Mouse (Mus musculus) mammary gland, adult 2 months (tissue): ENCODE data around the gene Fam192a. TPM values are rescaled to one million over a fixed set of nuclear protein-coding genes. Genes with fewer than 3 reads are reported as not detected.

Source experiments
- polyA plus RNA-seq: library from polyadenylated mRNA; depleted of rRNA; stranded (reverse); fragments of >200 nt; gene quantifications from 2 replicates; pipeline ENCODE4 v1.2.3, GENCODE M21; 2012; ENCODE audit warnings: low replicate concordance; rRNA removed

The Fam192a gene
- 17.3 and 20.6 TPM in 2 replicates for polyA plus RNA-seq

GRCm38 (mm10) chr8:94601607-94602385 lies at the start of gene Fam192a, which contains the start of gene Rspry1:
Fam192a (minus strand) TSS chr8:94601997.
Rspry1 (plus strand) TSS chr8:94601937.

DNA sequence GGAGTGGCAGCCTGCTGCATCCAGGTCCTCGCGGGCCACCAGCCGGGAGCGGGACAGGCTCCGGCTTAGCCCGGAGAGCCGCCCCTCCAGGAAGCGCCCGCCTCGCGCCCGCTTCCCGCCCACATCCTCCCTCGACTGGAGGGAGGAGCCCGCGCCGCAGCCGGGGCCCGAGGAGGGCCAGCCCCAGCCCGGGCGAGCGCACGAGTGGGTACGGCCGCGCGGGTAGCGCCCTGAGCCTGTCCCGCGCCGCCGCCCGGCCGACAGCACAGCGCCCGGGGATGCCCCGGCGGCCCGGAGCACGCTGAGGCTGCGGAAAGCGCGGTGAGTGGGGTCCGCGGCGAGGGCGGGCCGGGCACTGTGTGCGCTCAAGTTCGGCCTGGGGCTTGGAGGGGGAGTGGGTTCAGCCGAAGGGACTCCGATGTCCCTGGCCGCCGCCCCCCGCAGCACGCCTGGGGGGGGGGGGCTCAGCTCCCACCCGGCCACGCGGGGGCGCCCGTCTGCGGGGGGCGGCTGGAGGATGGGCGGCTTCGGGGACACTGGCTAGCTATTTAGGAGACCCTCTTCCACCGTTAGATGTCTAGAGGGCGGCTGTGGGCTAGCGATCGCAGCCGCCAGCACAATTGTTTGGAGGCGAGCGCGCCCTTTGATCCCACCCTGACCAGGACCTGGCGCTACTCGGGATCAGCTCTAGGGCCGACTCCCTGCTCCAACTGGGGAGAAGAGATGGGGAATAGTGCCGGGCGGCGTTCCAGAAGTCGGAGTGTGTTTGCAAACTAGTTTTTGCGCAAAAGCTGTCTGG lies 68.7 kb downstream of the Fam192a start, which contains the start of gene Cpne2:
TSS of gene Cpne2 (plus strand) at position 118 of the 799 bp plus-strand sequence.

Other genes starting within 250 kb of the Fam192a start
- 187 and 260 TPM in 2 replicates for gene Herpud1, start 215.6 kb downstream of the Fam192a start, polyA plus RNA-seq
- 37.2 and 46.1 TPM in 2 replicates for gene Nlrc5, start 167.6 kb downstream of the Fam192a start, polyA plus RNA-seq
- gene Cpne2, start 69.0 kb downstream of the Fam192a start, polyA plus RNA-seq: 59.4 and 84.2 TPM in 2 replicates
- 7.0 and 11.1 TPM in 2 replicates for gene Rspry1, start 60 bp downstream of the Fam192a start, polyA plus RNA-seq
- gene Arl2bp, start 64.6 kb upstream of the Fam192a start, polyA plus RNA-seq: 78.6 and 89.5 TPM in 2 replicates
- 17.2 and 28.2 TPM in 2 replicates for gene Pllp, start 94.3 kb upstream of the Fam192a start, polyA plus RNA-seq
- gene Ccl22, start 143.6 kb upstream of the Fam192a start, polyA plus RNA-seq: 51.7 and 54.3 TPM in 2 replicates
- 38.3 and 72.8 TPM in 2 replicates for gene Cx3cl1, start 170.0 kb upstream of the Fam192a start, polyA plus RNA-seq
- gene Ccl17, start 208.5 kb upstream of the Fam192a start, polyA plus RNA-seq: 2.1 TPM in 2 replicates
- 317 and 419 TPM in 2 replicates for gene Coq9, start 236.3 kb upstream of the Fam192a start, polyA plus RNA-seq
- gene Ciapin1, start 236.4 kb upstream of the Fam192a start, polyA plus RNA-seq: 33.1 and 36.7 TPM in 2 replicates